Mouse (Mus musculus) liver, embryonic 11.5 days (tissue): ENCODE measurements around the gene Chp1. TPM values are rescaled to one million over a fixed set of nuclear protein-coding genes. Genes with fewer than 3 reads are reported as not detected.

Experiments used
- ATAC-seq: fragments of 200-750 bp; cut with Nextera tagmentation; replicated peaks from 2 replicates; pipeline ENCODE4 v1.8.0; 2017; ENCODE audit warnings: moderate number of reproducible peaks, mild to moderate bottlenecking, moderate TSS enrichment, moderate library complexity; ENCODE audit not compliant: low FRiP score
- DNase-seq: peaks from one replicate; pipeline ENCODE4 v3.0.0-alpha.2; 2017; ENCODE audit warnings: low spot score
- H3K27ac ChIP-seq: fragments of 300-500 bp; sonication (generic); 2 replicates; pipeline ENCODE4 v1.5.1; 2014; ENCODE audit warnings: mild to moderate bottlenecking, low read depth, low read length, control low read depth
- H3K27me3 ChIP-seq: fragments of 300-500 bp; sonication (generic); replicated peaks from 2 replicates; pipeline ENCODE4 v1.6.1; 2014; ENCODE audit warnings: low read length, mixed read lengths; ENCODE audit not compliant: control insufficient read depth, insufficient read depth
- H3K36me3 ChIP-seq: fragments of 300-500 bp; sonication (generic); 2 replicates; pipeline ENCODE4 v1.6.1; 2014; ENCODE audit warnings: mild to moderate bottlenecking, low read length, moderate library complexity, mixed read lengths; ENCODE audit not compliant: control insufficient read depth, insufficient read depth
- H3K4me1 ChIP-seq: fragments of 300-500 bp; sonication (generic); replicated peaks from 2 replicates; pipeline ENCODE4 v1.6.1; 2014; ENCODE audit warnings: low read length, mixed read lengths; ENCODE audit not compliant: control insufficient read depth, insufficient read depth
- H3K4me2 ChIP-seq: fragments of 300-500 bp; sonication (generic); 2 replicates; pipeline ENCODE4 v1.6.1; 2014; ENCODE audit warnings: mild to moderate bottlenecking, control low read depth, moderate library complexity
- H3K4me3 ChIP-seq: fragments of 300-500 bp; sonication (generic); 2 replicates; pipeline ENCODE4 v1.5.1; 2014; ENCODE audit warnings: low read depth, low read length, control low read depth
- H3K9ac ChIP-seq: fragments of 300-500 bp; sonication (generic); 2 replicates; pipeline ENCODE4 v1.6.1; 2014; ENCODE audit warnings: low read depth, low read length, control low read depth
- H3K9me3 ChIP-seq: fragments of 300-500 bp; sonication (generic); 2 replicates; pipeline ENCODE4 v1.6.1; 2016; ENCODE audit warnings: low read length, inconsistent platforms, mixed read lengths; ENCODE audit not compliant: control insufficient read depth
- WGBS: fragments of 180-500 bp; shearing (Covaris S2); extraction: QIAGEN DNeasy Blood & Tissue Kit; methylation state at CpG from one replicate; pipeline ENCODE4 v1.1.7; 2014; 5-methylcytosine and 5-hydroxymethylcytosine counted together
- polyA plus RNA-seq: library from polyadenylated mRNA; unstranded; fragments of >200 nt; fragmentation: Nextera tagmentation; extraction: Ambion mirVana; gene quantifications from 2 replicates; pipeline ENCODE4 v1.2.1, GENCODE M21; 2014

Gene Chp1
- polyA plus RNA-seq, 1 experiment from 2014 or later: 40.1 TPM

DNA sequence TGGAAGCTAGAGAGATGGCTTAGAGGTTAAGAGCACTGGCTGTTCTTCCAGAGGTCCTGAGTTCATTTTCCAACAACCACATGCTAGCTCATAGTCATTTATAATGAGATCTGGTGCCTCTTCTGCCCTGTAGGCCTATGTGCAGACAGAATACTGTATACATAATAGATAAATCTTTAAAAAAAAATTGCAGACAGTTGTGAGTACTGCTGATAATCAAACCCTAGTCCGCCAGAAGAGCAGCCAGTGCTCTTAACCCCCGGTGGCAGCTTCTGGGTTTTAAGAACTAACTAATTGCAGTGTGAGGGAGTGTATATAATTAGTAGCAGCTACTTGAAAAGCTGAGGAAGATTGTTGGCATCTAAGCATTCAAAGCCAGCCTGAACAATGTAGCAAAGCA is 35.9 kb downstream of the Chp1 start:
- Histone ChIP-seq H3K36me3 (no peaks in the 10 kb centered on the region; the same call in 1 of the 2 replicates), H3K4me1 (0 out of 2 replicates have a peak, but pooled peaks cover 2% of the 10 kb centered on the region), H3K27ac (no peak overlapping the region), H3K9ac (no peak overlapping the region), H3K4me2 (no peak overlapping the region), H3K4me3 (no peak overlapping the region), H3K27me3 (no peaks in the 10 kb centered on the region), H3K9me3 (no peaks in the 10 kb centered on the region)
- ATAC-seq (no peak), DNase-seq (no peak)
- WGBS: 40% methylated on average over 2 of the region's 2 CpGs

DNA sequence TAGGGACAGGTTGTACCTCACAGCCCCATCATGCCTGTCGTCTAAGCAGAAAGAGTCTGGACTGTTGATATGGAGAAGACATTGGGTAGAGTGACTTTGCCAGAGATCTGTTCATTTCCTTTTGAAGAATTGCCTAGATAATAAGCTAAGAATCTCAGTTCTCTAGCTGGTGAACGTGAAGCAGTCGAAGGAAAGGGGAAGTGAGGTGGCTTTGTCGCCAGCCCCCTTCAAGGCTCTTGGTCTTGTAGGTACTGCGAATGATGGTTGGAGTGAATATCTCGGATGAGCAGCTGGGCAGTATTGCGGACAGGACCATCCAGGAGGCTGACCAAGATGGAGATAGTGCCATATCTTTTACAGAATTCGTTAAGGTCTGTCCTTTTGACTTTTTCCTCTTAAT is 36.8 kb downstream of the Chp1 start:
- DNase-seq: no peak
- H3K9me3 ChIP-seq: no peaks in the 10 kb centered on the region
- H3K4me3 ChIP-seq: no peak overlapping the region
- 65% methylated on average over 8 of the region's 8 CpGs for WGBS
- H3K9ac ChIP-seq: no peak overlapping the region
- no peaks in the 10 kb centered on the region; the same call in 1 of the 2 replicates for H3K36me3 ChIP-seq
- 0 out of 2 replicates have a peak, but pooled peaks cover 2% of the 10 kb centered on the region for H3K4me1 ChIP-seq
- H3K27me3 ChIP-seq: no peaks in the 10 kb centered on the region
- H3K27ac ChIP-seq: no peak overlapping the region
- ATAC-seq: no peak
- H3K4me2 ChIP-seq: no peak overlapping the region

DNA sequence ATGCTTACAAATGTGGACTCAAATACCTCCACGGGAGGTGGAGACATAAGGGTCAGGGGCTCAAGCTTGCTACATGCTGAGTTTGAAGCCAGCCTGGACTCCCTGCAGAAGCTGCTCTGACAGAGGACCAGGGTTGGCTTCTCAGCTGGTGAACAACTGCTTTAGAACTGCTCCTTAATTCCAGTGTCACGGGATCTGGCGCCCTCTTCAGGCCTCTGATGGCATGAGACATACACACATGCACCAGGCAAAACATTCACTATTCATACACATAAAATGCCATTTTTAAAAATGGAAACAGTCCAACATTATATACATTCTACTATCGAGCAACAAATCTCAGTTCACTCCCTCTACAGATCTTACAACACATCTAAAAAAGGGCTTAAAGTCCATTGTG is 39.9 kb downstream of the Chp1 start:
- H3K27ac ChIP-seq: no peak overlapping the region
- no peak overlapping the region for H3K4me3 ChIP-seq
- H3K27me3 ChIP-seq: no peaks in the 10 kb centered on the region
- no peak overlapping the region for H3K9ac ChIP-seq
- ATAC-seq (peak; percentile 56; the same call in 1 of the 2 replicates), DNase-seq (peak; percentile 42)
- H3K36me3 ChIP-seq: no peaks in the 10 kb centered on the region; the same call in 1 of the 2 replicates
- 0 out of 2 replicates have a peak, but pooled peaks cover 2% of the 10 kb centered on the region for H3K4me1 ChIP-seq
- 11% methylated on average over 4 of the region's 4 CpGs for WGBS
- H3K4me2 ChIP-seq: no peak overlapping the region
- H3K9me3 ChIP-seq: no peaks in the 10 kb centered on the region

- Histone ChIP-seq H3K4me3 (no peak overlapping the region), H3K9ac (no peak overlapping the region), H3K36me3 (peaks cover under 1% of the 10 kb centered on the region; the same call in 1 of the 2 replicates), H3K4me1 (peaks cover 7% of the 10 kb centered on the region), H3K27ac (no peak overlapping the region), H3K4me2 (no peak overlapping the region), H3K9me3 (no peaks in the 10 kb centered on the region), H3K27me3 (no peaks in the 10 kb centered on the region)
- 84% methylated on average over 3 of the region's 3 CpGs for WGBS
- DNase-seq (no peak), ATAC-seq (no peak)
Measured at GRCm38 (mm10) chr2:119591247-119591646, 43.8 kb downstream of the Chp1 start.

- Histone ChIP-seq H3K36me3 (peaks cover 11% of the 10 kb centered on the region), H3K27me3 (no peaks in the 10 kb centered on the region), H3K9ac (peak overlapping the region; percentile 100), H3K4me3 (peak overlapping the region; percentile 95), H3K27ac (peak overlapping the region; percentile 79), H3K4me1 (peaks cover 12% of the 10 kb centered on the region), H3K4me2 (peak overlapping the region; percentile 84), H3K9me3 (no peaks in the 10 kb centered on the region)
- DNase-seq (no peak), ATAC-seq (peak; percentile 19; the same call in 1 of the 2 replicates)
- 12% methylated on average over 7 of the region's 7 CpGs for WGBS
Measured at GRCm38 (mm10) chr2:119593765-119594112, 46.2 kb downstream of the Chp1 start.

DNA sequence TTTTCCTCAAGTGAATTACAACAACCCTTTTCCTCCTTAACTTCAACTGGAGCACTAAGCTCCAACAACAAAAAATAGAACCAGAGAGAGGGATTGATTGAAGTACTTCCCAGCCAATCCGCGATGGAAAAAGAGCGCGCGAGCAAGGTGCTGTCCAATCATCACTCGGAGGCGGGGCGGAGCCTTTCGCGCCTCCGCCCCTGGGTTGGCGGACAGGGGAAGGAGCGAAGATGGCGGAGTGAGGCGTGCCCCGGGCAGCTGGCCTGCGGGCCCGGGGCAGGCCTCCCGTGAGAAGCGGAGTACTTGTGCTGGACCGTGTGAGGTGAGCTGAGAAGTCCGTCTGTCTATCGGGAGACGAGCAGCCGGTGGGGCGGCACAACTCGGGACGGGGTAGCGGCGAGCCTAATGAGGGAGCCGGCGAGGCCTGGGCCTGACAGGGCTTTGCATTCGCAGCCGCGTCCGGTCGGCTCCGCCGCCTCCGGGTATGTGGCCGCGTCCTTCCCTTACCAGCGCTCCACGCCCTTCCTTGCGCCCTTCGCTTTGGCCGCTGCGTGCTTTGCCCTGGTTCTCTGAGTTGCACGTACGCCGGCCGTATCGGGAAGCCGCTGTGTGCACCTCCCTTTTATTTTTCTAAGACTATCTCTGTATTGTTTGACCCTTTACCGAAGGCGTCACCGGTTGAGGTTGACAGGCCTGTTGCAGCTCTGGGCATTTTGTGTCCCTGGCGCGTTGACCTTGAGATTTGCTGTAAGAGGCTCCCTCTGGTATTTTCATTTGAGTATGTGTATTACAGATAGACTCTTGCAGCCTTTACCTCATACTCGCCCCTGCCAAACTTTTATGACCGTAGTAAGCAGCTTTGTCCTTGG is 46.9 kb downstream of the Chp1 start:
- H3K36me3 ChIP-seq: peaks cover 12% of the 10 kb centered on the region
- peaks cover 12% of the 10 kb centered on the region for H3K4me1 ChIP-seq
- ATAC-seq (peak; percentile 95), DNase-seq (peak; percentile 93)
- H3K9ac ChIP-seq: peak overlapping the region; percentile 100
- under 1% methylated on average over 61 of the region's 61 CpGs for WGBS
- no peaks in the 10 kb centered on the region for H3K27me3 ChIP-seq
- H3K4me2 ChIP-seq: peak overlapping the region; percentile 84
- no peaks in the 10 kb centered on the region for H3K9me3 ChIP-seq
- H3K27ac ChIP-seq: peak overlapping the region; percentile 94
- H3K4me3 ChIP-seq: peak overlapping the region; percentile 95

DNA sequence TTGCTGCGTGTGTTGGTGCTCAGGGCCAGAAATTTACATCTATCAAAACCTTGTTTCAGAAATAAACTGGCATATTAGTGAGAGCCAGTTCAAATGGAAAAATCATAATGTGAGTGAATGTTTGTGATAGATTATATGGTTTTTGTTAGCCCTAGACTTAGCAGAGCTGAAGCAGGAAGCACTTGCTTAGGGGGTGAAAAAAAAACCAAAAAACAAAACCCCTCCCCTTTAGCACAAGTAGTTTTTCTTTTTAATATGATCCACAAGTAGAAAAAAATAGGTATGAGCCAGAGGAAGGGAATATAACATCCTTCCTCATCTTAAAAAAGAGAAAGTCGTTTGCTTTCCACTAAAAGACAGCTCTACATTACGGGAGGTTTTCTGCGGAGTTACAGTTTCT is 47.8 kb downstream of the Chp1 start:
- 36% methylated on average over 4 of the region's 4 CpGs for WGBS
- ATAC-seq (no peak), DNase-seq (no peak)
- peaks cover 12% of the 10 kb centered on the region for H3K4me1 ChIP-seq
- H3K27me3 ChIP-seq: no peaks in the 10 kb centered on the region
- peak overlapping the region; percentile 100 for H3K9ac ChIP-seq
- H3K4me2 ChIP-seq: peak overlapping the region; percentile 84
- 0 out of 2 replicates have a peak overlapping the region, but pooled peaks have one; percentile 8 for H3K27ac ChIP-seq
- peak overlapping the region; percentile 95 for H3K4me3 ChIP-seq
- H3K9me3 ChIP-seq: no peaks in the 10 kb centered on the region
- H3K36me3 ChIP-seq: peaks cover 14% of the 10 kb centered on the region

DNA sequence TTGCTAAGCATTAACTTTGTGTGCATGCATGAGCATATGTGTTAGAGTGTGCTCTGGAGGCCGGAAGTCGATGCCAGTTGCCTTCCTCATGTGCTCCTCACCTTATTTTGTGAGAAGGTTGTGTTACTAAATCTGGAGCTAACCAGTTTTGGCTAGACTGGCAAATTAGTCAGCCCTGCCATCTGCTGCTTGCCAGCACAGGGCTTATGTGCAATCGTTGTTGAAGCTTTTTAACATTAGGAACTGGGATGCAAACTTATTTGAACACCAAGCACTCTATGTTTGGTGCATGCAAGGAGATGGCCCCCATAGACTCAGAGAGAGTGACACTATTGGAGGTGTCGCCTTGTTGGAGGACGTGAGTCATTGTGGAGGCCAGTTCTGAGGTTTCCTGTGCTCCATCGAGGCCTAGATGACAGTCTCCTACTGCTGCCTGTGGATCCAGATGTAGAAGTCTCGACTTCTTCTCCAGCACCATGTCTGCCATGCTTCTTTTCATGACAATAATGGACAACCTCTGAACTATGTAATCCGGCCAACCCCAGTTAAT is 49.4 kb downstream of the Chp1 start:
- no peak overlapping the region for H3K9ac ChIP-seq
- 78% methylated on average over 8 of the region's 8 CpGs for WGBS
- no peaks in the 10 kb centered on the region for H3K27me3 ChIP-seq
- peaks cover 17% of the 10 kb centered on the region for H3K36me3 ChIP-seq
- peaks cover 12% of the 10 kb centered on the region for H3K4me1 ChIP-seq
- ATAC-seq (no peak), DNase-seq (no peak)
- H3K9me3 ChIP-seq: no peaks in the 10 kb centered on the region
- no peak overlapping the region for H3K4me3 ChIP-seq
- no peak overlapping the region for H3K4me2 ChIP-seq
- no peak overlapping the region for H3K27ac ChIP-seq
